Mouse (Mus musculus) CH12.LX (cell line): ENCODE measurements around the gene Prss35.

Experiments
- CHD2 ChIP-seq: IDR thresholded peaks from 2 replicates; pipeline ENCODE4 v1.6.1; 2011; ENCODE audit warnings: low read length, improper control_type of control experiment
- CTCF ChIP-seq, 2 experiments: IDR thresholded peaks in 1 of 2; conservative IDR thresholded peaks in 1 of 2; 2 replicates each; pipeline ENCODE4 v1.5.1; 2011 to 2012; ENCODE audit warnings: low read depth in 2 of 2, low read length in 2 of 2, improper control_type of control experiment in 1 of 2, inconsistent platforms in 1 of 2, mild to moderate bottlenecking in 1 of 2, moderate library complexity in 1 of 2
- ETS1 ChIP-seq: conservative IDR thresholded peaks from 2 replicates; pipeline ENCODE4 v1.6.1; 2012; ENCODE audit warnings: low read depth, mild to moderate bottlenecking, inconsistent platforms, low read length, improper control_type of control experiment, moderate library complexity
- GABPA ChIP-seq: IDR thresholded peaks from 2 replicates; pipeline ENCODE4 v1.6.1; 2012; ENCODE audit warnings: low read depth, low read length, improper control_type of control experiment, inconsistent platforms; ENCODE audit not compliant: insufficient replicate concordance
- JUN ChIP-seq: IDR thresholded peaks from 2 replicates; pipeline ENCODE4 v1.6.1; 2011; ENCODE audit warnings: low read depth, mild to moderate bottlenecking, low read length, improper control_type of control experiment, moderate library complexity; ENCODE audit not compliant: insufficient read depth
- MEF2A ChIP-seq: IDR thresholded peaks from 2 replicates; pipeline ENCODE4 v1.6.1; 2014; ENCODE audit warnings: low read depth, mild to moderate bottlenecking, inconsistent platforms, low read length, improper control_type of control experiment, borderline replicate concordance
- MYC ChIP-seq: IDR thresholded peaks from 2 replicates; pipeline ENCODE4 v1.6.1; 2011; ENCODE audit warnings: low read depth, mild to moderate bottlenecking, improper control_type of control experiment, low read length
- PAX5 ChIP-seq: IDR thresholded peaks from 2 replicates; pipeline ENCODE4 v1.6.1; 2012; ENCODE audit warnings: low read length, inconsistent platforms, mixed read lengths
- POLR2A ChIP-seq: IDR thresholded peaks from 2 replicates; pipeline ENCODE4 v1.6.1; 2011; ENCODE audit warnings: low read depth, mild to moderate bottlenecking, improper control_type of control experiment, low read length
- SMC3 ChIP-seq: IDR thresholded peaks from 2 replicates; pipeline ENCODE4 v1.6.1; 2011; ENCODE audit warnings: low read depth, low read length, improper control_type of control experiment
- ZKSCAN1 ChIP-seq: IDR thresholded peaks from 2 replicates; pipeline ENCODE4 v1.6.1; 2012; ENCODE audit warnings: low read depth, inconsistent platforms, low read length, improper control_type of control experiment, borderline replicate concordance

GRCm38 (mm10) chr9:86798686-86799085, 55.2 kb downstream of the Prss35 start:
- TF ChIP-seq MEF2A, result no peak
- TF ChIP-seq ZKSCAN1, result no peak
- peak in 1 of 2 experiments; percentile 37; a peak in 2 of 4 replicates for TF ChIP-seq CTCF (conservative IDR thresholded peaks at IDR 0.05 in 1 of 2, IDR thresholded peaks at IDR 0.05 in 1 of 2; ENCODE audit: low read depth in 2 of 2, low read length in 2 of 2)
- TF ChIP-seq CHD2, result no peak
- TF ChIP-seq SMC3, result no peak
- TF ChIP-seq PAX5, result no peak
- TF ChIP-seq GABPA, result no peak
- no peak for TF ChIP-seq POLR2A
- TF ChIP-seq ETS1, result no peak
- no peak for TF ChIP-seq JUN
- TF ChIP-seq MYC, result no peak
